Mouse (Mus musculus) stomach, postnatal 0 days (tissue): ENCODE data around the gene Nr6a1.

Experiments
- CTCF ChIP-seq: IDR thresholded peaks from 2 replicates; pipeline ENCODE4 v1.5.1; 2016; ENCODE audit warnings: antibody characterized with exemption, low read depth, mild to moderate bottlenecking, moderate library complexity
- EP300 ChIP-seq: optimal IDR thresholded peaks from 2 replicates; pipeline ENCODE3; 2016; ENCODE audit warnings: antibody characterized with exemption

DNA sequence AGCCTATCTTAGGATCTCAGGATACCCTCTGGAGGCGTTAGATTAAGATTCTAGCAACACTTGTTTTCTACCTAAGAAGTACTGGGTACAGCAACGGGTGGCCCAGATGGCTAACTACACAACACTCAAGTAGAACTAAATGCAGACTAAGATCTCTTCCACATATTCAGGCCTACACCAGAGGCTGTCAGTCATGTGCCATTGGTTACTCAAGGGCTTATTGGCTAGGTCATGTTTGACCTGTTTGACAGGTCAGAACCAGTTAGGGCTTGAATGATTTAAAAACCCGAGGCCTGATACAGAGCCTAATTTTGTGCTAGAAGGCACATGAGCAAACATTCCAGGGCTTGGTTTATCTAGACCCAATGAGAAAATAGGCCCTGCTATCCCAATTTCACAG is 187.6 kb downstream of the Nr6a1 start:
- TF ChIP-seq CTCF = no peak
- no peak for TF ChIP-seq EP300
